Mouse (Mus musculus) embryo, embryonic 11.5 days (tissue): Measurements from ENCODE around the gene Lrrc25.

Experiments
- DNase-seq: peaks from one replicate; pipeline ENCODE4 v3.0.0-alpha.2; 2012; ENCODE audit warnings: low read depth, low spot score

The Lrrc25 gene

GRCm38 (mm10) chr8:70616645-70617044 lies 690 bp downstream of the Lrrc25 start:
- DNase-seq, result no peak

GRCm38 (mm10) chr8:70617985-70618384 lies 2.0 kb downstream of the Lrrc25 start:
- DNase-seq, result no peak

- DNase-seq, result no peak
These were observed 3.0 kb downstream of the Lrrc25 start for GRCm38 (mm10) chr8:70618888-70619334.

GRCm38 (mm10) chr8:70622220-70622619 lies 6.3 kb downstream of the Lrrc25 start:
- DNase-seq, result no peak

- no peak for DNase-seq
These were observed 9.1 kb downstream of the Lrrc25 start for GRCm38 (mm10) chr8:70625104-70625503.

- DNase-seq, result no peak
These were observed 11.1 kb downstream of the Lrrc25 start for GRCm38 (mm10) chr8:70627041-70627440.

- DNase-seq, result no peak
These were observed 13.1 kb downstream of the Lrrc25 start for GRCm38 (mm10) chr8:70628986-70629490.

GRCm38 (mm10) chr8:70629574-70630531 lies 13.9 kb downstream of the Lrrc25 start:
- peak; percentile 85 for DNase-seq

GRCm38 (mm10) chr8:70630532-70631381 lies 14.8 kb downstream of the Lrrc25 start:
- DNase-seq, result no peak

- no peak for DNase-seq
These were observed 15.5 kb downstream of the Lrrc25 start for GRCm38 (mm10) chr8:70631436-70631835.

- no peak for DNase-seq
These were observed 16.5 kb downstream of the Lrrc25 start, which contains the start of gene Gdf15 for GRCm38 (mm10) chr8:70632346-70632892. Gene Gdf15, minus strand, starts transcription at chr8:70632456.

- DNase-seq, result no peak
These were observed 18.1 kb downstream of the Lrrc25 start for GRCm38 (mm10) chr8:70634066-70634465.

- DNase-seq, result no peak
These were observed 19.6 kb downstream of the Lrrc25 start for GRCm38 (mm10) chr8:70635527-70635926.

GRCm38 (mm10) chr8:70636838-70637237 lies 20.9 kb downstream of the Lrrc25 start:
- no peak for DNase-seq

GRCm38 (mm10) chr8:70638752-70639151 lies 22.8 kb downstream of the Lrrc25 start:
- DNase-seq, result no peak

GRCm38 (mm10) chr8:70643019-70643418 lies 27.1 kb downstream of the Lrrc25 start:
- DNase-seq, result no peak

- no peak for DNase-seq
These were observed 28.1 kb downstream of the Lrrc25 start for GRCm38 (mm10) chr8:70644065-70644464.

GRCm38 (mm10) chr8:70645501-70646224 lies 29.7 kb downstream of the Lrrc25 start:
- no peak for DNase-seq

GRCm38 (mm10) chr8:70646369-70646768 lies 30.4 kb downstream of the Lrrc25 start:
- no peak for DNase-seq

GRCm38 (mm10) chr8:70646775-70647174 lies 30.8 kb downstream of the Lrrc25 start:
- no peak for DNase-seq
